Mouse (Mus musculus): ENCODE results near the gene Galnt10.

DNA sequence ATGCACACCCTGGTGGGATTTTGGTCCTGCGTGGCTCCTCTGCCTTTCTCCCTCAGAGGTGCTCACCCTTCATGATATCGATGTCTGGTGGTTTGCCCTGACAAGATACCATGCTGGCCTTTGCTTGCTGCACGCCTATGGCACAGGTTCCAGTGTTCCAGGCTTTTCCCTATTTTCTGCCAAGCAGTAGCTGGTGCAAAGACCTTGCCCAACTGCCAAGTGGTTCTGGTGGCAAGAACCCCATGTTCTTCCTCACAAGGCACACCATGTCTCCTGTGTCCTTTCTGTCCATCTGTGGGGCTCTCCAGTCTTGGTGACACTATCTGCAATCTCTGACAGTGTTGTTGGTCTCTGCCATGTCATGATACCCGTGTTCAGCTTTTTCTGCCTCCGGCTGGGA is 45.6 kb downstream of the Galnt10 start:
- no peak for TF ChIP-seq CTCF (IDR thresholded peaks at IDR 0.05; ENCODE audit: extremely low read depth, insufficient read length, insufficient replicate concordance, low read depth, low read length)
- no peak for TF ChIP-seq POLR2A (IDR thresholded peaks at IDR 0.05; ENCODE audit: low read depth, low read length)
